Mouse (Mus musculus): ENCODE data around the gene Frrs1l.

Frrs1l gene

DNA sequence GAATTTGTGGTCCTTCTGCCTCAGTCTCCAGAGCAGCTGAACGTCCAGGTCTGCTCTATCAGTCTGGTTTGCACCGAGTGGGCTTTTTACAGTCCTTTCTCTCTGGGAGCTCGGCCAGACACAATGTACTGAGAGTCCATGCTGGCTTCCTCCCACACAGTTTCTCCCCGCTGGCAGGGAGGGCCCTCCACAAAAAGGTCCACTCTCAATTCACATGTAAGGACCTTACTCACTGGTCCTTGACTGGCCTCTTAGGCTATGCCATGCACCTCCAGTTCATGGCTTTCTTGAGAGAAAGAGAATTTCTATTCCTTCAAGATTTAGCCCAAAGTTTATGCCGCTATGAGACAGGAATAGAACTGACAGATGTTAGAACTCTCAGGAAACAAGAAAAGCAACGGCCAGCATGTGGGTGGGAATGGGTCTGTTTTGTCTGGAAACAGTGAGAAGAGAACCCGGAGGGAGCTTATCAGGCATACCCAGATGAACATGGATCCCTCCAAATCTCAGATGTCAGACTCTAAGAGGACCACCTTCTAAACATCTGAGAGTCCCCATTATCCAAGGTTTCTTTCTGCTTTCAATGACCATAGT is 24.5 kb downstream of the Frrs1l start:
- no peak for DNase-seq

GRCm38 (mm10) chr4:56963687-56964086 is 26.5 kb downstream of the Frrs1l start:
- DNase-seq: no peak

DNA sequence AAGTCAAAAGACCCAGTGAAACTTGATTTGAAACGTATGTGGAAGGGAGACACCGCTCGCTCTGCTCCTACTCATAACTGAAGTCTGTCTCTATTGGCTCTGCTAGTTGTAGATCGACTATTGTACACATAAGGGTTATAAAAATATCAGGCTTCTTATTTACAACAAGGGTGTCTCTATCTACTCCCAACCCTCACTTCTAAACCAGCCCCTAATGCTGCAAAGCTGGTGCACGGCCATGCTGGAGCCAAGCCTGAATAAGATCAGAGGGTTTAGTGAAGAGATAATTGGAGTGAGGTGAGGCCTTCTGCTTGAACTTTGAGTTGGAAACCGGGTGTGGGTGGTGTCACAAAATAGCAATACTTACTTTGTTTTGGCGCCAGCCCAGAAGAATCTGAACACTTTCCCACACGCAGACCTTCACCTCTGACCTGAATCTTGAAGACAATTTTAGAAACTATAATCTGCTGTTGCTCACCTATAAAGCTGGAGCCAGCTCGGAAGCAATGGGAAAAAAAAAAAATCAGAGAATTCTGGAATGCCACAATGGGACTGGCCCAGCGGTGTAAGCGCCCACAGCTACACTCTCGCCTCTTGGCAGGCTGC is 28.8 kb downstream of the Frrs1l start:
- DNase-seq: no peak

DNA sequence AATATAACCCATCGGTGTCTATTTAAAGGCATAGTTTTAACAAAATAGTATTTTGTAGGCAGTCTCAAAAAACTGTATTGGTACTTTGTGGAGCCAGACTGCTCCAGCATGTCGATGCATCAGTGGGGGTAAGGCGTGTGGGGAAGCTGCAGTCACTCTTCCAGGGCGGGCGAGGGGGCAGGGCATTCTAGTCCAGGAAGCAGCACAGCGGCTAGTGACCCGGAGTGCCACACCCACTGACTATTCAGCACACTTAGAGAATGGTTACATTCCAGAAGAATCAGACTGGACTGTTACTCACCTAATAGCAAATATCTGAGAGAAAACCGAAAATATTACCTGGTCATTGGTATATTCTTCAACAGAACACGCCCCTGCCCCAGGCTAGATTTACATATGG is 32.7 kb downstream of the Frrs1l start:
- DNase-seq: no peak

GRCm38 (mm10) chr4:56953235-56953634 is 37.0 kb downstream of the Frrs1l start:
- no peak for DNase-seq

DNA sequence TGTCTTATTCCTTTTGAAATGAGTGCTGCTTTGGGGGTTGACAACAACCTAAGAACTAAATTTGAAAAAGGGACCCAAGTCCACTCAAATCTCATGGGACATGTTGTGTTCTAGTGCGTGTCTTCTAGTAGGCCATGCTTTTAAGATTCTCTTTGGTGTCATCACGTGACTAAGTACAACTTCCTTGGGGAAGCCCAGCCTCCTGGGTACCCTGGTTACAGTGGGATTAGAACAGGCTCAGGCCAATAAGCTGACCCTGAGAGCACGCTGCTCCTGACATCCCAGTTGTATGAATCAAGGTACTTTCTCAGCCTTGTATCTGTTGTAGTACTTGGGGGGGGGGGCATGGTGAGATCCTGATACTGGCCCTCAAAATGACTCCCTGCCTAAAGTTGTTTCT is 38.5 kb downstream of the Frrs1l start:
- no peak for DNase-seq

- no peak for DNase-seq
Measured at GRCm38 (mm10) chr4:56949494-56949893, 40.7 kb downstream of the Frrs1l start.

GRCm38 (mm10) chr4:56946641-56947640 is 43.2 kb downstream of the Frrs1l start, which contains the start of gene Tmem245:
Gene Tmem245 (minus strand): TSS chr4:56947437.
- DNase-seq: peak; percentile 86 to 92

GRCm38 (mm10) chr4:56946180-56946579 is 44.0 kb downstream of the Frrs1l start:
- DNase-seq: no peak

- no peak for DNase-seq
Measured at GRCm38 (mm10) chr4:56944286-56944685, 45.9 kb downstream of the Frrs1l start.

- DNase-seq: no peak
Measured at GRCm38 (mm10) chr4:56943258-56943657, 46.9 kb downstream of the Frrs1l start.

DNA sequence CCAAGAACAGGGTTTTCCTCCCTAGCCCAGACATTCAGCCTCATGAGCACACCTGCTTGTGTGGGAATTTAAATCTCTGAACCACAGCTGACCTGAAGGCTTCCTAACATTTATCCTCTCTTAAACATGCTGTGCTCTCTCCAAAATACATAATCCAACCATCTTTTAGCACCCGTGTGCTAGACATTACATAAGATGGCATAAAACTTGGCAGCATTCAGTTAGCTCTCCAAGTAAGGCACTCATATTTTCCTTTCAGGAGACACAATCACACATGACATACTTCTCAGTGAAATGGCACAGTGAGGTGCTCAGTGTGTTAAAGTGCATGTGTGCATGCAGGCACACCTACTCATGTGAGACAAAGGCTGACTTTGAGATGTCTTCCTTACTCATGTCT is 47.6 kb downstream of the Frrs1l start:
- DNase-seq: no peak

- no peak for DNase-seq
Measured at GRCm38 (mm10) chr4:56941481-56941880, 48.7 kb downstream of the Frrs1l start.

GRCm38 (mm10) chr4:56937136-56937535 is 53.1 kb downstream of the Frrs1l start:
- DNase-seq: no peak

- DNase-seq: no peak
Measured at GRCm38 (mm10) chr4:56935327-56935726, 54.9 kb downstream of the Frrs1l start.

DNA sequence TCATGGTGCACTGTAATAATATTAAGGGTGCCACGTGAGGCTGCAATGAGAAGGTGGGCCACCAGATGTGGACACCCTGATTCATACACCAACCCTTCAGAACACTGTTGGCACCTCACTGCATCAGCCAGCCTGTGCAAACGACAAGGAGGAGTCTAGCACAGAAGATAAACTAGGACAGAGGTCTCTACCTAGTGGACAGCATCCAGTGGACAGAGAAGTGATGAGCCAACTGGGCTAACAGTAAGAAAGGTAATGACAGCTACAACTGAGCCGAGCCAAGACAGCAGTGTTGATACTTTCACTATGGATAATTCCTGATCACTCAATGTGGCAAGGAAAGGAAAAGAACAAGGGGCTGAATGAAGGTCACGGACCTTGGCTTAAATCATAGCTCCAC is 57.0 kb downstream of the Frrs1l start:
- DNase-seq: no peak

DNA sequence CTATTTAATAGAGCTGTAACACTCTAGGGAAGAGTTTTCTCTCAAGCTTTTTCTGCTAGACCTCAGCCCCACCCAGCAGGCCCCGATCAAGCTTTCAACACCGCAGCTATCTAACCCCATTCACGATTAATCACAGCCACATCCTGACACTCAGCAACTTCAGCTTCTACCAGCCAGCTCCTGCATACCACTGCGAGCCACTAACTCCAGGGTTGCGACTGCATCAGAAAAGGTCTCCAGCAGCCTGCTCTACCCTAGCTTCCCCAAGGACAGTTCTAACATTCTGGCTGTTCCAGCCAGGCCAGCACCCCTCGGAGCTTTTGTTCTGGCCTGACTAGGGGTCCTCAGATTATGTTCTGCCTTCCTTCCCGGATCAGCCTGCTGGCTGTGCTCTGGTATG is 58.1 kb downstream of the Frrs1l start:
- DNase-seq: no peak

GRCm38 (mm10) chr4:56930312-56930711 is 59.9 kb downstream of the Frrs1l start:
- no peak for DNase-seq

GRCm38 (mm10) chr4:56926971-56927370 is 63.2 kb downstream of the Frrs1l start:
- DNase-seq: no peak

GRCm38 (mm10) chr4:56922229-56922628 is 68.0 kb downstream of the Frrs1l start:
- DNase-seq: no peak

GRCm38 (mm10) chr4:56915732-56916325 is 74.4 kb downstream of the Frrs1l start:
- DNase-seq: peak; percentile 33 to 35

DNA sequence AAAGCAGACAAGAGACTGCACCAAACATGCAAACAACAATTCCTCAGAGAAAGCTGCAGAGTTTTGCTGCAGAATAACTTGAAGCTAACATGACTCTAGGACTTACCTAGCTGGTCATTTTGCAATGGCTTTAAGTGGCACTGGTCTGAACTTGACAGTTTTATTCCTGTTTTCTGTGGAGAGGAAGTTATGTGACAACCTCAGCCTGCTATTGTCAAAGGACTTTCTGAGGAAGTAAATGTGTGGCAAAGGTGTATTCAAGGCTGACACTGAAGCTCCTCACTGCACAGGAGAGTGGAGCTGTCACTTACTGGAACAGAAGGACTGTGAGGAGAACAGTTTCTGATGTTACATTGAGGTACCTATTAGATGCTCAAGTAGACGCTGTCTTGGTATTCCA is 75.4 kb downstream of the Frrs1l start:
- no peak for DNase-seq

DNA sequence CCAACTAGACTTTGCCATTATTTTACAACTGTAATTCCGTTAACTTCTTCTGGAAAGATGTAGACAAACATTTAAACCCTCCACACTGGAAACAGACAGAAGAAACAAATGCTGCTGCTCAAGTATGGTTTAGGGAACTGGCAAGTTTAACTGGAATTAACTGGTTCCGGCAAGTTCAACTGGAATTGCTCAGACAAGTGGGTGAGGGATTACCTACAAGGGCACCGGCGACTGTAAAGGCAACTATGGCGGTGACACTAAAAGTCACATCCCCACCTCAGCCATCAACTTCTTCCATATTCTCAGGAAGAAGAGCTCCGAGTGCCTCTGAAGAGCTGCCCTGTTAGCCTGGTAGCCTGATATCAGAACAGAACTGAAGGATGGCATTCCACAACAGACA is 75.9 kb downstream of the Frrs1l start:
- DNase-seq: no peak

All from spleen, adult 18-20 months (tissue).